Mouse (Mus musculus): ENCODE data around the gene Nol10. TPM values are rescaled to one million over a fixed set of nuclear protein-coding genes. Genes with fewer than 3 reads are reported as not detected.
A peak's percentile ranks its signal among the peaks of the same experiment; 100 is the strongest.

Gene Nol10
- total and polyA plus RNA-seq, 3 experiments: 2.7 to 8.1 (median 8.0) TPM

DNA sequence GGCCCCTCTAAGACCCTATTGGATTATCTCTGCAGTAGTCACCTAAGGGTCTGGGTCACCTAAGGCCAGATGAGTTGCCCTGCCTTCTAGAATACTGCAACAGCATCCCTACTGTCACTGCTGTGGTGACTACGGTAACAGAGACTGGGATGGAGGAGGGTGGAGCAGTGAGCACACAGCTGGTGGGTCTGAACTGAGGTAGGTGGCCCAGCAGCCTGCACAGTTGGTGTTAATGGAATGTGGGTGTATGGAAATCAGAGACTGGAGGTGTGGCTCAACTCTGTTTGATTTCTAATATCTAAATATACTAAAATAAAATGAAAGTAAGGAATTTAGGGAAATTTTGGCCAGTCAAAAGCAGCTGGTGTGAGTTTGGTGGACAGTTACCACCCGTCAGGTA lies 88.2 kb downstream of the Nol10 start:
- H3K36me3 ChIP-seq (ENCODE audit: control insufficient read depth, insufficient read depth, low read length): no peaks in the 10 kb centered on the region
- no peak for DNase-seq
- H3K27ac ChIP-seq: no peak overlapping the region
- TF ChIP-seq POLR2A (IDR thresholded peaks at IDR 0.05; ENCODE audit: insufficient read depth, low read depth, low read length): no peak
- TF ChIP-seq EP300 (IDR thresholded peaks at IDR 0.05; ENCODE audit: insufficient read depth, low read depth, low read length): no peak
- H3K4me1 ChIP-seq (ENCODE audit: control insufficient read depth, insufficient read depth, low read length): peaks cover 6% of the 10 kb centered on the region
- no peaks in the 10 kb centered on the region for H3K79me2 ChIP-seq (replicated peaks; ENCODE audit: control insufficient read depth, insufficient read depth, low read length)
- H3K9ac ChIP-seq (ENCODE audit: low read depth, low read length): no peak overlapping the region
- intact Hi-C loops (cut with DNase I): no loop called here
- no peaks in the 10 kb centered on the region for H3K27me3 ChIP-seq (ENCODE audit: control insufficient read depth, insufficient read depth, low read length)
- H3K4me3 ChIP-seq: no peak overlapping the region
- WGBS: 95% methylated on average over 2 of the region's 2 CpGs

GRCm38 (mm10) chr12:17440251-17440651 lies 92.0 kb downstream of the Nol10 start:
- Histone ChIP-seq H3K27me3 (ENCODE audit: control insufficient read depth, insufficient read depth, low read length) (no peaks in the 10 kb centered on the region), H3K79me2 (replicated peaks; ENCODE audit: control insufficient read depth, insufficient read depth, low read length) (no peaks in the 10 kb centered on the region), H3K4me1 (ENCODE audit: control insufficient read depth, insufficient read depth, low read length) (peaks cover 13% of the 10 kb centered on the region), H3K4me3 (no peak overlapping the region), H3K36me3 (ENCODE audit: control insufficient read depth, insufficient read depth, low read length) (no peaks in the 10 kb centered on the region), H3K9ac (ENCODE audit: low read depth, low read length) (no peak overlapping the region), H3K27ac (peak overlapping the region; percentile 48; the same call in 1 of the 2 replicates)
- peak; percentile 89 for TF ChIP-seq EP300 (IDR thresholded peaks at IDR 0.05; ENCODE audit: insufficient read depth, low read depth, low read length)
- TF ChIP-seq POLR2A (IDR thresholded peaks at IDR 0.05; ENCODE audit: insufficient read depth, low read depth, low read length): no peak
- TF ChIP-seq CTCF (IDR thresholded peaks at IDR 0.05): no peak
- intact Hi-C loops (cut with DNase I): loop anchor here (5.0 to 10.0 kb wide), 3 partner anchors 48 to 305 kb away; no protein-coding TSS in a partner anchor
- DNase-seq: peak; percentile 62 to 79
- 29% methylated on average over 7 of the region's 7 CpGs for WGBS

DNA sequence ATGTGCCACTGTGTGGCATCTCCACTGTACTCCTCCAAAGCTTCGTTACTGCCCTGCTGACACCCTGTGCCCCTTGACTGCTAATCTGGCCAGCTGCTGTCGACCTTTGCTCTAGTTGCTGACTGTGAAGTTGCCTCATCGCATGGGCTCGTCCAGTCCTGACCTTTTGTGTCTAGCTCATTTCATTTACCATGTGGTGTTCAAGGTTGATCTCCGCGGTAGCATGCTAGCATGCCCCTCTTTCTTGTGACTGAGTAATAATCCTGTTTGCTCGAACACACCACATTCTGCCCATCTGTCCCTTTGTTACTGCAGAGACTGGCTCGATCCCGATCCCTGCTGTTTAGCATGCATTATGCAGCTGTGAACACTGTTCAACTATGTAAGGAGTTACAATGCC lies 93.2 kb downstream of the Nol10 start:
- TF ChIP-seq POLR2A (IDR thresholded peaks at IDR 0.05; ENCODE audit: insufficient read depth, low read depth, low read length): no peak
- H3K36me3 ChIP-seq (ENCODE audit: control insufficient read depth, insufficient read depth, low read length): no peaks in the 10 kb centered on the region
- intact Hi-C loops (cut with DNase I): loop anchor here (5.0 to 10.0 kb wide), 3 partner anchors 49 to 303 kb away; no protein-coding TSS in a partner anchor
- no peaks in the 10 kb centered on the region for H3K79me2 ChIP-seq (replicated peaks; ENCODE audit: control insufficient read depth, insufficient read depth, low read length)
- H3K4me1 ChIP-seq (ENCODE audit: control insufficient read depth, insufficient read depth, low read length): peaks cover 13% of the 10 kb centered on the region
- H3K9ac ChIP-seq (ENCODE audit: low read depth, low read length): no peak overlapping the region
- H3K4me3 ChIP-seq: no peak overlapping the region
- no peaks in the 10 kb centered on the region for H3K27me3 ChIP-seq (ENCODE audit: control insufficient read depth, insufficient read depth, low read length)
- WGBS: 66% methylated on average over 9 of the region's 9 CpGs
- DNase-seq: peak in 1 of 2 experiments; percentile 22
- H3K27ac ChIP-seq: no peak overlapping the region

- WGBS: 51% methylated on average over 11 of the region's 11 CpGs
Measured at GRCm38 (mm10) chr12:17444406-17444805, 96.1 kb downstream of the Nol10 start.

DNA sequence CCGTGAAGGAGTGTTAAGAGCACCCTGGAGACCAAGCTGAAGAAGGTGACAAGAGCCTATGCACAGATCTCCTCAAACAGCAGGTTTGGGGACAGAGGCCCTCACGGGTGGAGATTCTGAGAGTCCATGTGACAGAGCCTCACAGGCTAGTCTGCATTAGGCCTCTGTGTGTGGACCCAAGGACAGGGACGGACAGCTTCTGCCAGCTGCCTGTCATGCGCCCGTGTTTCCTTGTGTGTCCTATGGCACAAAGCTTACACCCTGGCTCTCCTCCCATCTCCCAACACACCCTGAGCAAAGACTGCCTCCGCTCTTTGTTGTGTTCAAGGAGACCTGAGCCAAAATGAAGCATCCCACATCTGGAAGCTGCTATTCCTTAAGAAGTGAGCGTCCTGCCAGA lies 97.0 kb downstream of the Nol10 start:
- peaks cover 11% of the 10 kb centered on the region for H3K4me1 ChIP-seq (ENCODE audit: control insufficient read depth, insufficient read depth, low read length)
- intact Hi-C loops (cut with DNase I): loop anchor here (2.0 to 10.0 kb wide), 3 partner anchors 42 to 300 kb away; partner anchors contain the start of gene Odc1
- TF ChIP-seq POLR2A (IDR thresholded peaks at IDR 0.05; ENCODE audit: insufficient read depth, low read depth, low read length): no peak
- no peak for TF ChIP-seq CTCF (IDR thresholded peaks at IDR 0.05)
- no peak for TF ChIP-seq EP300 (IDR thresholded peaks at IDR 0.05; ENCODE audit: insufficient read depth, low read depth, low read length)
- no peaks in the 10 kb centered on the region for H3K36me3 ChIP-seq (ENCODE audit: control insufficient read depth, insufficient read depth, low read length)
- no peak overlapping the region for H3K9ac ChIP-seq (ENCODE audit: low read depth, low read length)
- H3K4me3 ChIP-seq: no peak overlapping the region
- no peak overlapping the region for H3K27ac ChIP-seq
- no peak for DNase-seq
- WGBS: 77% methylated on average over 7 of the region's 7 CpGs
- H3K79me2 ChIP-seq (replicated peaks; ENCODE audit: control insufficient read depth, insufficient read depth, low read length): no peaks in the 10 kb centered on the region
- H3K27me3 ChIP-seq (ENCODE audit: control insufficient read depth, insufficient read depth, low read length): no peaks in the 10 kb centered on the region

More at GRCm38 (mm10) chr12:17444406-17444805, 96.1 kb downstream of the Nol10 start:
- peak overlapping the region; percentile 57; the same call in 1 of the 2 replicates for H3K27ac ChIP-seq
- TF ChIP-seq EP300 (IDR thresholded peaks at IDR 0.05; ENCODE audit: insufficient read depth, low read depth, low read length) (peak; percentile 87), CTCF (IDR thresholded peaks at IDR 0.05) (no peak)
- DNase-seq: peak; percentile 55 to 76
- no peaks in the 10 kb centered on the region for H3K36me3 ChIP-seq (ENCODE audit: control insufficient read depth, insufficient read depth, low read length)
- H3K27me3 ChIP-seq (ENCODE audit: control insufficient read depth, insufficient read depth, low read length): no peaks in the 10 kb centered on the region
- H3K79me2 ChIP-seq (replicated peaks; ENCODE audit: control insufficient read depth, insufficient read depth, low read length): no peaks in the 10 kb centered on the region
- intact Hi-C loops (cut with DNase I): loop anchor here (2.0 to 10.0 kb wide), 5 partner anchors 42 to 300 kb away; partner anchors contain the start of gene Odc1
- no peak overlapping the region for H3K4me3 ChIP-seq
- no peak overlapping the region for H3K9ac ChIP-seq (ENCODE audit: low read depth, low read length)
- H3K4me1 ChIP-seq (ENCODE audit: control insufficient read depth, insufficient read depth, low read length): peaks cover 14% of the 10 kb centered on the region

DNA sequence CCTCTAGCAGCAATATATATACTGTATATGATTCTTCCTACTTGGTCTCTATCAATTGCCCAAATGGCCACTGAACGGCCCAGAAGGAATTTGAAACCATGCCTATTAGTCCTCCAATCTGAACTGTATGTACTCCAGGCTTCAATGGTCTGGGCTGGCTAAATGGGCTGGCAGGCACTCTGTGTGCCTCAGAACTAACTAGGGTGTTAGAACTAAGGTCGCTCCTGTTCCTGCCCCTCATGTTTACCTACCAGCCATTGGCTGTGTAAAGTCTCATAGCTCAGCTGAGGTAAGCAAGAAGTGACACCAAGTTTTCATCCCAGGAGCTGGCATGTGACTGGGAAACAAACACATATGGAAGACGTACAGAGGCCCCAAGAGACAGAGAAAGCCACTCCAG lies 100.5 kb downstream of the Nol10 start:
- Histone ChIP-seq H3K79me2 (replicated peaks; ENCODE audit: control insufficient read depth, insufficient read depth, low read length) (no peaks in the 10 kb centered on the region), H3K4me1 (ENCODE audit: control insufficient read depth, insufficient read depth, low read length) (peaks cover 9% of the 10 kb centered on the region), H3K9ac (ENCODE audit: low read depth, low read length) (no peak overlapping the region), H3K4me3 (no peak overlapping the region), H3K27ac (no peak overlapping the region), H3K27me3 (ENCODE audit: control insufficient read depth, insufficient read depth, low read length) (no peaks in the 10 kb centered on the region), H3K36me3 (ENCODE audit: control insufficient read depth, insufficient read depth, low read length) (no peaks in the 10 kb centered on the region)
- DNase-seq: no peak
- TF ChIP-seq POLR2A (IDR thresholded peaks at IDR 0.05; ENCODE audit: insufficient read depth, low read depth, low read length) (no peak), EP300 (IDR thresholded peaks at IDR 0.05; ENCODE audit: insufficient read depth, low read depth, low read length) (no peak), CTCF (IDR thresholded peaks at IDR 0.05) (no peak)
- intact Hi-C loops (cut with DNase I): loop anchor here (10.0 kb wide), 1 partner anchor 296 kb away; no protein-coding TSS in a partner anchor
- WGBS: 75% methylated on average over 3 of the region's 3 CpGs
